Mouse (Mus musculus): Measurements from ENCODE around the gene Tgfb2.

DNA sequence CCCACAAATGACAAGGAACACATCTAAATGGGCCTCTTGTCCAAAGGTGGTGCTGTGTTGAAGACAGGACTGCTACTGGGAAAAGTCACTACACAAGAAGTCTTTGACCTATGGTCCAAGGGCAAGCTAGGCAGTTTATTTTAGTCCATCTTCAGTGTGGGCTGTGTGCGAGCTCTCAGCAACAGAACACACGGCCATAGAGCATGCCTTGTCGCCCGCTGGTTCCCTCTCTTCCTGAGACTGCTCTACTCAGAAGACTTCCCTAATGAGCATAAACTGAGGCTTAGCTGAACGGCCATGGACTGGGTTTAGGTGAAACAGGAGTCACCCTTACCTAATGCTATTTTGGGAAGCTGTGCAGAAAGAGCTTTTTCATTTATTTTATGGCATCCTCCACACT is 74.8 kb downstream of the Tgfb2 start:
- TF ChIP-seq POLR2A (IDR thresholded peaks at IDR 0.05; ENCODE audit: borderline replicate concordance, extremely low read depth, low read depth, low read length) (no peak), CTCF (IDR thresholded peaks at IDR 0.05; ENCODE audit: insufficient read depth, low read length) (no peak)
